Mouse (Mus musculus) heart, adult 18-20 months (tissue): ENCODE data around the gene Pde6b. TPM values are rescaled to one million over a fixed set of nuclear protein-coding genes. Genes with fewer than 3 reads are reported as not detected.
A peak's percentile ranks its signal among the peaks of the same experiment; 100 is the strongest.

Source experiments
- DNase-seq, 2 experiments: peaks; one replicate each; pipeline ENCODE4 v3.0.0; 2021 to 2022; ENCODE audit warnings: mixed read lengths in 1 of 2
- total RNA-seq, 2 experiments: library from RNA; stranded (reverse); gene quantifications; 2 replicates each; pipeline ENCODE4 v1.2.3; 2021

Pde6b gene
- total RNA-seq, 2 experiments from 2014 or later, result not detected

DNA sequence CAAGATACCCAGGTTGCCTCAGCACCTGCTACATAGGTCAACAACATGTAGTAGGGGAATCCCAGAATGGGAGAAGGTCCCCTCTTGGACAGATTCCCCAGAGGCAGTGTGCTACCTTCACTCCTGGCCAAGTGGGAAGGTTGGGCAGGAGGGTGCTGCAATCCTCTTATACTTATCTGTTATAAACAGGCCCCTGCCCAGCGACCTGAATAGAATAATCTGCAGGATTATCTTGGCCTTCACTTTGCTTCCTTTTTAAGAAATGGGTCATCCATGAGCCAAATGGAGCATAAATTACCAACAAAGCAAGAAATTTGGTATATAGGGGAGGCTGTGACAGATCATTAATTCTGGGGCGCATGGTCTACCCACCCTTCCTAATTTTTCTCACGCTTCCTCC is 1.6 kb downstream of the Pde6b start:
- DNase-seq, result no peak

DNA sequence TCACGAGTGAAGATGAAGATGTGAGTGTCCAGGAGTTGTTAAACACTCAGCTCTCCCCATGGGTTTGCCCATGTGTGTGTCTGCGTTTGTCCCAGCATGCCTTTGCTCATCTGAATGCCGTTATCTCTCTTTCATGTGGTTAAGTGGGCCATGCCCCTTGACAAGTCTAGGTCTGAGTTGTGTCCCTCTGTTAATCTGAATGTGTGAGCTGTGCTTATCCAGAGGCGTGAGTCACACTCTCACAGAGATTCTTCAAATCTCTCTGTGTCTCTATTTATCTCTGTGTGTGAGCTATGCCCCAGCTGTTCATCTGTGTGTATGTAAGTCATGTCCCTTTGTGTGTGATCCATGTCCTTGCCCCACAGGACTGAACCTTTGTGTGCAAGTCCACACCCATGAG is 15.3 kb downstream of the Pde6b start:
- DNase-seq, result no peak

DNA sequence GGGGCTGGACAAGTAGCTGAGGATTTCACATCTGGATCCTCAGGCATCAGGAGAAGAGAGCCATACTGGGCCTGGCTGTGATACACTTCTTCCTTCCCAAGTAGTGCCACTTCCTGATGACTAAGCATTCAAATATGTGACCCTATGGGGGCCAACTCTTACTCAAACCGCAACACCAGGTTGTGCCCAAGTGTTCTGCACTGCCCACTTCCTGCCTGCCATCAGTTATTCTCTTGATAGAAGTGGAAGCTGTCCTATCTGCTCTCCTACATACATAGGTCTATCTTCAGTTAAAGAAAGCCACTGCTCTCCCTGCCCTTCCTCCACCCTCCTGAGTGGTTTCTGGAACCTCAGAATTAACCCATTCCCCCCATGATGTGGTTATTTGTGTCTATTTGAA is 17.3 kb downstream of the Pde6b start:
- no peak for DNase-seq

DNA sequence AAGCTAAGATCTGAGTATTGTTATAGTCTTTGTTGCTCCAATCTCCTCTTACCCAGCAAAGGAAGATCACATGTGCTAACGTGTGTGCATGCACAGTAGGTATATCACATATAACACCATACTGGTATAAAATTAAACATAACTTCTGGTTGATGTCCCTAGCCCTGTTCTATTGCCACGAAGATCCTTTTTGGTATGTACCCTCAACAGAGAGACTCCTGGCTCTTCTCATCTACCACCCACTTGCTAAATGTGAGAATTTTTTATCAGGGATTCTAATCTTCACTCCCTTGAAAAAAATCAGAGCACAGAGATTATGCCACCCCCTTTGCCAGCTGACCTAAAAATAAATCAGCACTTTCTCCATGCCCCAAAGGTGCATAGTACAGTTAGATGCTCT is 18.8 kb downstream of the Pde6b start:
- DNase-seq, result no peak

DNA sequence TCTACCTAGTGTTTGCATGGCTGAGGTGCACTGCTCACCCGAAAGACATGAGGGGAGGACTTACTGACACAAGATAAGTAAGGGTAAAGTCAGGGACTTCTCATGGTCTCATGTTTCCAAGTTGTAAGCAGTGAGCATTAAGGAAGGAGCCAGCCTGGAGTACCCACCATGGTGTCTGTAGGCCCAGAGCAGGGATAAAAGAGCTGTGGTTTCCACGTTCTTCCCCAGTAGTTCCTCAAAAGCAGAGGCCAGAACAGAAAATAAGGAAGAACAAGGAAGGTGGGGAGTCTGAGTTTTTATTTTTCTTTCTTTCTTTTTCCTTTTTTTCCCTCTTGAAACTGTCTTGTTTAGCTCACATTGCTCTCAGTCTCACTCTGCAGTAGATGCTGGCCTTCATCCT is 26.5 kb downstream of the Pde6b start:
- no peak for DNase-seq

DNA sequence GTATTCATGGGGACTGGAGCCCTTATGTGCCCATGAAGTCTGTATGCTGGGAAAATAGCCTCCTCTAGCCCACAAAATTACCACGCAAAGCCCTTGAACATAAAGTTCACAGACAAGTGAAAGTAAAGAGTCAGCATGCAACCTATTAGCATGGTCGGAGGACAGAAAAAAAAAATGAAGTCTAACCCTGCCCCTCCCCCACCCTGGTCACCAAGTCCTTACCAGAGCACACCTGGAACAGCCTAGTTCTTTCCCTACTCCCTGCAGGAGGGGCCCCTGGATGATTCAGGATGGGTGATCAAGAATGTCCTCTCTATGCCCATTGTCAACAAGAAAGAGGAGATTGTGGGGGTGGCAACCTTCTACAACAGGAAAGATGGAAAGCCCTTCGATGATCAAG is 34.5 kb downstream of the Pde6b start:
- DNase-seq, result no peak

DNA sequence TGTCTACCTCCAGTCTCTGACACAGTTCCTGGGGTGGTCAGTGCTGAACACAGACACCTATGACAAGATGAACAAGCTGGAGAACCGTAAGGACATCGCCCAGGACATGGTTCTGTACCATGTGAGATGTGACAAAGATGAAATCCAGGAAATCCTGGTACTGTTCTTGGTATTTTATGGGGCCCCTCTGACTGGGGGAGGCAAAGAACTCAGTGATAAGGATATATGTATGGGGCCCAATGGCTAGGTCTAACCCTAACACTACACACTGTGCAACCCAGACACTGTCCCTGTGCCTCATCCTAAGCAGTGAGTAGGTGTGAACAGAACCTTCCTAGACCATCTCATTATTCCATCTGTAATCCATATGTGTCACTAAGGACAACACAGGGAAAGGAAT is 35.2 kb downstream of the Pde6b start:
- no peak for DNase-seq

DNA sequence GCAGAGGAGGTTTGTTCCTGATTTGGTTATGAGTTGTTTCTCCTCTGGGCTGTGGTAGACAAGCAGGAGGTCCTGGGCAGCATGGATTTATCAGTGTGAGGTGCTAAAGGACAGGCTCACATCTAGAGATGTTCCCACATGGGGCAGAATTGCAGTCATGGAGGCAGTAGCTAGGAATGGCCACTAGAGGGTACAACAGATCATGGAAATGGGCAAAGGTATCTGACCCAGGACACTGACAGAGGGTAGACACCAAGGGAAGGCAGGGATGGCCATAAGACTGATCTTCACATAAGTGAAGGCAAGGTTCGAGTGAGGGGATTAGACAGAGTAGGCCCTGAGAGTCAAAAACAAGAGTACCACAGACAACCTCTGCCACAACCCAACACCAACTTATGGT is 39.0 kb downstream of the Pde6b start:
- DNase-seq, result peak; percentile 48 to 71

DNA sequence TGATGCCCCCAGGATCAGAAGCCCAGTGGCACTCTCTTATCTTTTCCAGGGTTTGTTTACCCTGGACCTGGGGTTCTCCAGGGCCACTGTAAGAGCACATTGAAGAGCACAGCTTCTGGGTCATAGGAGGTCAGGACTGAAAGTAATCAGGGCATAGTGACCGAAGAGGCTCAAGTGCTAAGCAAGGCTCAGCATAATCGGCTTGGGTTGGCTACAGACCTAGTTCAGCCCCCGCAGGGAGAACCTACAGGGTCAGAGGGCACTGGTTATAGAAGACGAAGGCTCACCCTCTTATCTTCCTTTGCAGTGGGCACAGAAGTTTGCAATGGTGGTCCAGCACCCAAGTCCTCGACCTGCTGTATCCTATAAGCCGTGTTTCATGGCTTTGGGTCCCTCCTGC is 43.0 kb downstream of the Pde6b start:
- DNase-seq, result no peak

DNA sequence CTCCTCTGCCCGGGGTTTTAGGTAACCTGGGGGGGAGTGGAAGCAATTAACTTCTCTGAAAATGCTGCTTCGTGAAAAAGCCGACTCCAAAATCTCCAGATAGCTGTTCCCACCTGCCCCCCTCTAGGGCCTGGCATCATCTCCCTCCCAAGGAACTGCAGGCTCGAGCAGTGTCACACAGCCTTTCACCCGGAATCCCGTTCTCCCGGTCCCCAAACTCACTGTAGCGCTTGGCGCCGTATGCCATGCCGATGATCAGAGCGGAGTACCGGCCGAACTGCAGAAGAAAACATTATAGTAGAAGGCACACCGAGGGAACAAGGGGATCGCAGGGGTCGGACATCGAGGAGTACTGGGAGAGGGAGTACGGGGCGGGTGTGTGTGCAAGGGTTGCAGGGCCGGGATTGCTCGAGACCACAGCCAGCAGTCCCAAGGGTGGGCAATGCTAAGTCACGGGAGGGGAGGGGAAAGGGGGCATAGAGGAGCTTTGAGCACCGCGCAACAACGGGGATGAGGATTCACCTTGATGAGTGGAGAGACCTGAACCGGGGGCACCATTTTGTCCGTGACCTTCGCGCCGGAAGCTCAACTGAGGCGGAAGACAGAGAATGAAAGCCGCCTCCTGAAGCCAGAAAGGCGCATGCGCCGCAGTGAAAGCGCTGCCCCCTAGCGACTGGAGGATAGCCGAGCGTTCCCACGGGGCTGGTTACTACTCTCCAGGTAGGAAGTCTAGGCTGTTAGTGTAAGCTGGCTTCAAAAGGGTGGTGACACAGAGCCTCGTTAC is 45.8 kb downstream of the Pde6b start, which contains the start of gene Atp5k:
Gene Atp5k (minus strand): TSS at position 645 of the 784 bp plus-strand sequence.
- DNase-seq, result peak; percentile 94 to 97

DNA sequence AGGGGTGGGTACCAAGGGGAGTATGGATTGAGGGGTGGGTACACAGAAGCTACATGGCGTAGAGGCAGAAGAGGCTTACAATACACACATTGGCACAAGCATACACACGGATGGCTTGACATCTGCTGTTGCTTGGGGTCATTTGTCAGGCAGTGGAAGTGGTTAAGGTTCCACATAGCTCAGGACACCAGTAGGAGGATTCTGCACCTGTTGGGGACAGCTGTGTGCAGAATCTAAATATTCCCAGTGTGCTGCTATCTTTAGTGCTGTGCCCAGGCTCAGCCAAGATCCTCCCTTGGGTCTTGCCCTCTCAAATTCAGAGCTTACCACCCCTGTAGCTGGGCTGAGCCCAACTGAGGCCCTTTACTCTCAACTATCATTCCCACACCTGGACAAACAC is 47.9 kb downstream of the Pde6b start:
- DNase-seq, result no peak

DNA sequence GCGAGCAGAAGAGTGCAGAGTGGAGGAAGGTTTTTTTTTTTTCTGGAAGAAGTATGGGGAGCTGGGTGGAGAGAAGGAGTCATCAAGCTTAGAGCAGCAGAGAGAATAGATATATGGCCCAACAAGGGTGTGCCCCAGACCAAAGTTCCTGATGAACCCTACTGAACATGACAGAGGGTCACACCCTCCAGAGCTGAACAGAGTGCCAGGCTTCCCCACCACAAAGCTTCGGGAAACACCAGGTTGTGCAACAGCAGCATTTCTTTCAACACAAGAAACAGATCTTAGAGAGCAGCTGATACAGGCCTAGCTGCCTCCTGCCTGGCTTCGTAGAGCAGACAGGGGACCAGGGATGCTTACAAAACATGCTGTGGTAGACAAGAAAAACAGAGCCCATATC is 58.8 kb downstream of the Pde6b start:
- peak in 1 of 2 experiments; percentile 32 for DNase-seq

DNA sequence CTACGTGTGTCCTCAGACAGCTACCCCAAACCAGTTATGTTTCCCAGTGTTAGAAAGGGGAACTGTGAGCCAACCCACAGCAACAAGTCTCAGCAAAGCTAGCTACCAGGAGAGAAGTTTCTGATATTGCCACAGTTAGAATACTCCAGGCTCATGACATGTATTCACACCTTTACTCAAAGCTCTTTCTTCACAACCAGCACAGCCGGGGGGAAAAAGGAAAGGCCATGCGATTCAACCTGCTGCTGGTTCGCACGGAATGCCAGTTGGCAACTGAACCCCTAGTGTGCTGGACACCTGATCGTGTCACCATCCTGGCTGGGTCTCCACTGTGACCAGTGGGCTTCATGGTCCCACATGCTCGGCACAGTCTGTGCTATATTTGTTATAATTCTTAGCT is 59.7 kb downstream of the Pde6b start:
- no peak for DNase-seq

DNA sequence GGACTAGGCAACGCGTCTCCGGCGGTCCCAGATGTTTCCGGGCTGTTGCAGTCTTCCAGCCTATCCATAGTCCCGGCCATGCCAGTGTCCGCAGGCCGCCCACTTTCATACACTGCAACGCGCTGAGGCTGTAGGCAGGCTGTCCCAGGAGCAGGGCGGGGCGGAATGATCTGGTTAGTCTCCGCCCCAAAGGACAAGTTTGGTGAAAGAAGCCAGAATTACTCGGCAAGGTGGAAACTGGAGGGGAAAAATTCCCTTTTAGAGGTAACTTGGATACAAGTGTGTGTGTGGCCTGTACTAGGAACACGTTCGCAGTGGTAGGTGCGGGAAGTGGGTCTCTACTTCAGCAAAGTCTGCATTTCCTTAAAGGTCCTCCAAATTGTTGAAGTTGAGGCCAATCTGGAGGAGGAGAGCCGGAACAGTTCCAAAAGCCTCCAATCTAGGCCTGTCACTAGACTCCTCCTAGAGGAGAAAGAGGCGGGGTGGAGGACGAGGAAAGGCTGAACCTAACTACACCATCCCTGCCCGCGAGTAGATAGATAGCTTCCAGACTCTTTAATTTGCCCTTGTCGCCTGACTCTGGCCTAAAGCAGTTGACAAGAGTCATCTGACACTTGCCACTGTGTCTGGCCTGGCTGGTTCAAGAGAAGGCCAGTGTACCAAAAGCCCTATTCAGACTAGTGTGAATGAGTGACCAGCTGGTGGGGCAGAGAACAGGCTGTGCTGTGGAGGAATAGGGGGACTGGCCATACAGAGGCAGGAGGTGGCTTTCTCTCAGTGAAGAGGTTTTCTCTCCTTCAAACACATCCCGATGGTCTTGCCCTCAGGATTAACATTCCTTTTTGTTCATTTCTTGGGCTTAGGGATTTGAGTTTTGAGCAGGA is 60.8 kb downstream of the Pde6b start, which contains the start of gene Mfsd7a:
Gene Mfsd7a (minus strand): TSS at position 107 of the 884 bp plus-strand sequence.
- DNase-seq, result peak; percentile 88 to 89

DNA sequence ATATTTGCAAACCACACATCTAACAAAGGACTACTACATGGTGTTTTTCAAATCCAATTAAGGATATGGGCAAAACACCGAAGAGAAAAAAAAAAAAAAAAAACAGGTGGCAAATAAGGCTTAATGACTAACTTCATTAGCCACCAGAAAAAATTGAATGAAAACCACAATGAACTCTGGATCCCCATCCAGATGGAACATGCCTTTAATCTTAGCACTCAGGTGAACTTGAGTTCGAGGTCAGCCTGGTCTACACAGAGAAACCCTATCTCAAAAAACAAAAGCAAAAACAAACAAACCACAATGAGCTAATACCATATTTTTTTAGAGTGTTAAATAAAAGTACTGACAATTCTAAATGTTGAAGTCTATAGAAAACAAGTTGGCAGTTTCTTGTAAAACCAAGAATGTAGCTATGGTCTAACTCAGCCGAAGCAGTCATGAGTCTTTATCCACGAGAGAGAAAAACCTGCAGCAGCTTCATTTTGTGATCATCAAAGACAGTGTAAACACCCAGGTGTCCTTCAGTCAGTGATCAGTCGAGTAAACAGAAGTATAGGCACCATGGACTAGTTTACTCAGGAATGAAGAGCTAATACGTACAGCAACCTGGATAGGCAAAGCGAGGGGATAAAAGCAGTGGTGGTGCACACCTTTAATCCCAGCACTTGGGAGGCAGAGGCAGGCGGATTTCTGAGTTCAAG is 62.8 kb downstream of the Pde6b start:
- DNase-seq, result no peak

DNA sequence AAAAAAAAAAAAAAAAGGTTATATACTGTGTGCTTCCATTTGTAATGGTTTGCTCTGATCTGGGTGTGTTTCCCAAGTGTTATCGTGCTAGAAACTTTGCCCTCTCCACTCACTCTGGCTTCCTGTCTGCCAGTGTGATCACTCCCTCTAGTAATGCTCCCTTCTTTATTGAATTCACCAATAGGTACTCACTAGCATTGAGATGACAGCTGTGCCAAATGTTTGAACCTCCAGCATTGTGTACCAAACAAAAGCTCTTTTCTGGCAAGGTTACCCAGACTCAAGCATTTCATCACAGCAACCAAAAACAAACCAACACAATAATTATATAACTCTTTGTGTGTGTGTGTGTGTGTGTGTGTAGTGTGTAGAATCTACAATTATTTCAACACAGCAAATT is 63.4 kb downstream of the Pde6b start:
- no peak for DNase-seq

DNA sequence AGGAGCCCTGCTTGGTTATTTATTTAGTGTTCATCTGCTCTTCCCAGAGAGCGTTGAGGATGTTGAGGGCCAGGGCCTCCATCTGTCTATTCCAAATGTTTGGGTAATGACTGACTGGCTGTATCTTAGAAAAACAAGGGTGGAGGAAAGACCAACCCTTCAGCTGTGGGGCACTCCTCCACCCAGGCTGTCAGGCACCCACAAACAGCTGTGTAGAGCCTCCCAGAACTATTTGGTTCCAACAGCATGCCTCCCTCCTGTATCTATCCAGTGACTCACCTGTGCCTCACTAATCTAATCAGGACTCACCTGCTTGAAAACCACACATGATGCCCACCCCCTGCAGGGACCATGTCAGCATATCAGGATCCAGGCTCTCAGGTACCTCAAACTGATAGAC is 64.2 kb downstream of the Pde6b start:
- DNase-seq, result no peak

DNA sequence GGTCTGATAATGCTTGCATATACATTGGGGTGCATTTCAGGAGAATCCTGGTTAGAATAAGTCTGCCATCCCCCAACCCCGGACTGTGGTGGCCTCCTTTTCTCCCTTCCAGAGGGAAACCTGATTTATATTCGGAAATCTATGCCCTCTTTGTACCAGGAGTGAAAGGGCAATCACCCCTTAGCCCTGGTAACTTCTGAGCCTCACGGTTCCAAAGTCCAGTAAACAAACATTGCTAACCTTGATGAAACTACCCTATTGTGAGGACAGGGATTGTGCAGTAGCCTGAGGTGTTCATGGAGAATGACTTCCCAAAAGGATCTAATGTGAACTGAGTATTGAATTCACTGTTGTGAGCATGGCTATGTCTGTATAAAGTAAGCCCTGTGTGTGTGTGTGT is 65.9 kb downstream of the Pde6b start:
- DNase-seq, result no peak

DNA sequence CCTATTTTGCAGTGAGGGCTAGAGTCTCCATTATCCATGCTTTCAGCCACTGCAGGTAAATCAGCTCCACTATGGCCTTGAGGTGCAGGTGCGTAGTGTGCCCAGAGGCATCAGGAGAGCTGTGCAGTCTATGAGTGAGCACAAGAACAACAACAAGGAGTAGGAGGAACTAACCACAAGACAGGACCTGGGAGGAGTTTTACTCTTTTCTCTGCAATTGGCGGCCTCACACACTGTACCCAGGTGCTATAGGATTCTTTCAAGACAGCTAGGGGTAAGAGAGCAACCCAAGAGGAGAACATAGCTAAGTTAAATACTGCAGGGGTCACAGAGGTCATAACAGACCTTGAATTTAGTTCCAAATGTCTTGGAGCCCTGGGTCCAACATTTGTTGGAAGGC is 70.5 kb downstream of the Pde6b start:
- DNase-seq, result no peak

DNA sequence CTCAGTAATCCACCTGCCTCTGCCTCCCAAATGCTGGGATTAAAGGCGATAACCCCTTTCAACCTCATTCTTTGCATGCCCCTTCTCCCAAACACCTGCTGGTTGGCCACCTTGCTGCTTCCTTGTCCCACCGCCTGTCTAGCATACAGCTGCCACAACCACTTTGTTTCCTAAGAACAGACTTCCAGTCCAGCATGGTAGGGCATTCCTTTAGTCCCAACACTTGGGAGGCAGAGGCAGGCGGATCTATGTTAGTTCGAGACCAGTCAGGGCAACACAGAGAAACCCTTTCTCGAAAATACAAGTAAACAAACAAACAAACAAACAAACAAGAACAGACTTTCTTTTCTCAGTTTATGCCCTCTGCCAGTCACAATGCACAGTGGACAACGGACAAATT is 72.3 kb downstream of the Pde6b start:
- DNase-seq, result no peak

DNA sequence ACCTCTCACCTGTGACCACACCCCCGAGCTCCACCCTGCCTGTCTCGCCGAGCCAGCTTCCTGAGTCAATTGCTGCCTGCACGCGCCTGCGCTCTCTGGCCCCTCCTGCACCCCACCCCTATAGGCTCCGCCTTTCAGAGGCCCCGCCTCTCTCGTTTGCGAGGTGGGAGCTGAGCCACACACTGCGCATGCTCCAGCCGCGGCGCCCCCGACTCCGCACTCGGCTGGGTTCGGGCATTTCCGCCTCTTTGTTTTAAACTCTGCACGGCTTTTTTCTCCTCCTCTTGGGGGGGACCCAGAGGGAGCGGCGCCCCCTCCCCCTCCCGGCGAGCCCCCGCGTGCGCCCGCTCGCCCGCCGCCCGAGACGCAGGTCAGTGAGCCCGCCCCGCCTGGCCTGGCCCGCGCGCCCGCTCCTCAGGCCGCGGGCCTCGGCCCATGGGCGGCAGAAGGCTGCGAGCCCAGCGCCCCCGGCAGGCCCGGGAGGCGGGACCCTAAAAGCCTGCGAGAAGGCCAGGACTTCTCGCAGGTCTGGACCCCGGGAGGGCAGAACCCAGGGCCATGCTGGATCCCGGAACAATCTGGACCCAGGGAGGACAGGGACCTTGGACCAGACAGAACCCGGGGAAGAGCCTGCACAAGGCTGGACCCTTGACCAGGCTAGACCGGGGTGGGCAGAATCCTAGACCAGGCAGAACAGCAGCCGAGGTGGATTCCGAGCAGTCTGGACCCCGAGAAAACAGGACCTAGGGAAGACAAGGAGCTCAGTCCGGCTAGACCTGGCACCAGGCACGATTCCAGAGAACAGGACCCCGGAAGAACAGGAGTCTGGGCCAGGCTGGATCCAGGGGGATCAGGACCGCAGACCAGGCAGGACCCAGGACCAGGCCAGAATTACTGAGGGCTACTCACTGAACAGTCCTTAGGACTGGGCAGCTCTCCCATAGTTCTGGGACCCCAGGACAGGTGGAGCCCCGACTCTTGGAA is 73.2 kb downstream of the Pde6b start, which contains the start of gene Pcgf3:
Gene Pcgf3 (plus strand): TSS at position 151 of the 984 bp plus-strand sequence.
- DNase-seq, result peak; percentile 98 to 99
